Mouse (Mus musculus): ENCODE data around the gene BC049352. TPM values are rescaled to one million over a fixed set of nuclear protein-coding genes. Genes with fewer than 3 reads are reported as not detected.

BC049352 gene
- polyA plus RNA-seq, 1 experiment: 1.8 TPM

DNA sequence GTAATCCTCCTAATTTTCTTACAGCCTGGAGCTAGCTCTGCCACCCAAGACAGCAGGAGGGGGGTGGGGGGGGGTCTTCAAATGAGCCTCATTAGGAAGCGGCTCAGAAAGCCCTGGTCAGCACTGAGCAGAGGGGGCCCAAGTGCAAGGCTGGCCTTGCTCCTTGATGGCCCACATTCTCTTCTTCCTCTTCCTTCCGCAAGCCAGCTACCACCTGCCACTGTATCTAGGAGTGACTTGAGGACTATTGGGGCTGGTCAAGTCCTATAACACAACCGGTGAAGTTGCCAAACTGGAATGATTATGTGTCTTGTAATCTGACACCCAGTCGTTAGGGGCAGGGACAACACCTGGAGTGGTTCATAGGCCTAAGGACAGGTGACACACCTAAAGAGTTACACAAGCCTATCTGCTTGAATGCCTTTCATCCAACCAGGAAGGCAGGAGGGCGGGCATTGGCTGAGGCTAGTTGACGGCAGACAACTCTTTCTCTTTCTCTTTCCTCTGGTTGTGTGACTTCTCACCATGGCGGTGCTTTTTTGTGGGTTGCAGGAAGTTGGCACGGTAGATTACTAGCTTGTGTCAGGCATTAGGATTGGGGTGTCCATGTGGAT is 22.1 kb downstream of the BC049352 start, which contains the start of gene Tmprss4:
Gene Tmprss4 (minus strand): TSS at position 296 of the 614 bp plus-strand sequence.
- Histone ChIP-seq H3K27ac (ENCODE audit: insufficient read depth, low read length) (no peak within 1 kb of the TSS), H3K4me1 (ENCODE audit: control insufficient read depth, insufficient read depth, low read length) (no peaks in the 10 kb centered on the region), H3K4me3 (ENCODE audit: insufficient read depth, low read length) (no peak within 1 kb of the TSS)
- TF ChIP-seq POLR2A (IDR thresholded peaks at IDR 0.05; ENCODE audit: extremely low read depth, insufficient read depth, low read length) (no peak), CTCF (IDR thresholded peaks at IDR 0.05; ENCODE audit: extremely low read depth, insufficient read depth, low read length) (no peak)

DNA sequence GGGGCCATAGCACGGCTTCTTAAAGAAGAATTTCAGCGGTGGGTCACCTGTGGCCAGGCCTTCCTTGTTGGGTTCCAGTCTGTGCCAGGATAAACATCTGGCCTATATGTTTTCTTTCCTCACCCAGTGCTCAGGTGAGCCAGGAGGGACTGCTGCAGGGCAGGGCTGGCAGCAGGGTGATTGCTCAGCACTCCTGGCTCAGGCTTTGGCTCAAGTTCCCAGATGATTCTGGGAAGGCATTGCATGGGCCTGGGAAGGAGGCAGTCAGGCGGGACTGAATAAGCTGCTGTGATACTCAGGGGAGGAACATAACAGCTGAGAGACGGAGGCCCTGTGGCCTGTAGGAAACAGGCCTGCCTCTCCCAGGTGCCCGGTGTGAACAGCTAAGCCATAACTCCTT is 23.3 kb downstream of the BC049352 start:
- no peak overlapping the region for H3K4me3 ChIP-seq (ENCODE audit: insufficient read depth, low read length)
- TF ChIP-seq CTCF (IDR thresholded peaks at IDR 0.05; ENCODE audit: extremely low read depth, insufficient read depth, low read length) (no peak), POLR2A (IDR thresholded peaks at IDR 0.05; ENCODE audit: extremely low read depth, insufficient read depth, low read length) (no peak)
- H3K27ac ChIP-seq (ENCODE audit: insufficient read depth, low read length): no peak overlapping the region
- H3K4me1 ChIP-seq (ENCODE audit: control insufficient read depth, insufficient read depth, low read length): no peaks in the 10 kb centered on the region

DNA sequence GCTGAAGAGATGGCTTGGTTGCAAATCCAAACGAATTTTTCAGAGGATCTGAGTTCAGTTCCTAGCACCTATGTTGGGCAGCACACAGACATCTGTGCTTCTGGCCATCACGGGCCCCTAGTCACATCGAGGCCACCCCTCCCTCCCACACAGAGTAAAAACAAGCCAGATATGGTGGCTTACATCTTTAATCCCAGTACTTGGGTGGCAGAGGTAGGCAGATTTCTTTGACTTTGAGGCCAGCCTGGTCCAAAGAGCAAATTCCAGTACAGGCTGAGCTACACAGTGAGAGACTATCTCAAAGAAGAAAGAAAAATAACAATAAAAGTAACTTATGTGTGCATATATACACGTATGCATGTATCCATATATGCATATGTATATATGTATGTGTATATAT is 24.3 kb downstream of the BC049352 start:
- no peak overlapping the region for H3K27ac ChIP-seq (ENCODE audit: insufficient read depth, low read length)
- TF ChIP-seq POLR2A (IDR thresholded peaks at IDR 0.05; ENCODE audit: extremely low read depth, insufficient read depth, low read length): no peak
- no peak for TF ChIP-seq CTCF (IDR thresholded peaks at IDR 0.05; ENCODE audit: extremely low read depth, insufficient read depth, low read length)
- H3K4me1 ChIP-seq (ENCODE audit: control insufficient read depth, insufficient read depth, low read length): no peaks in the 10 kb centered on the region
- H3K4me3 ChIP-seq (ENCODE audit: insufficient read depth, low read length): no peak overlapping the region

GRCm38 (mm10) chr9:45207015-45207743 is 25.4 kb downstream of the BC049352 start:
- TF ChIP-seq CTCF (IDR thresholded peaks at IDR 0.05; ENCODE audit: extremely low read depth, insufficient read depth, low read length) (no peak), POLR2A (IDR thresholded peaks at IDR 0.05; ENCODE audit: extremely low read depth, insufficient read depth, low read length) (no peak)
- Histone ChIP-seq H3K27ac (ENCODE audit: insufficient read depth, low read length) (no peak overlapping the region), H3K4me3 (ENCODE audit: insufficient read depth, low read length) (no peak overlapping the region), H3K4me1 (ENCODE audit: control insufficient read depth, insufficient read depth, low read length) (no peaks in the 10 kb centered on the region)

- H3K27ac ChIP-seq (ENCODE audit: insufficient read depth, low read length): no peak overlapping the region
- no peaks in the 10 kb centered on the region for H3K4me1 ChIP-seq (ENCODE audit: control insufficient read depth, insufficient read depth, low read length)
- no peak overlapping the region for H3K4me3 ChIP-seq (ENCODE audit: insufficient read depth, low read length)
- TF ChIP-seq POLR2A (IDR thresholded peaks at IDR 0.05; ENCODE audit: extremely low read depth, insufficient read depth, low read length): no peak
- no peak for TF ChIP-seq CTCF (IDR thresholded peaks at IDR 0.05; ENCODE audit: extremely low read depth, insufficient read depth, low read length)
Measured at GRCm38 (mm10) chr9:45212001-45212400, 30.2 kb downstream of the BC049352 start.

DNA sequence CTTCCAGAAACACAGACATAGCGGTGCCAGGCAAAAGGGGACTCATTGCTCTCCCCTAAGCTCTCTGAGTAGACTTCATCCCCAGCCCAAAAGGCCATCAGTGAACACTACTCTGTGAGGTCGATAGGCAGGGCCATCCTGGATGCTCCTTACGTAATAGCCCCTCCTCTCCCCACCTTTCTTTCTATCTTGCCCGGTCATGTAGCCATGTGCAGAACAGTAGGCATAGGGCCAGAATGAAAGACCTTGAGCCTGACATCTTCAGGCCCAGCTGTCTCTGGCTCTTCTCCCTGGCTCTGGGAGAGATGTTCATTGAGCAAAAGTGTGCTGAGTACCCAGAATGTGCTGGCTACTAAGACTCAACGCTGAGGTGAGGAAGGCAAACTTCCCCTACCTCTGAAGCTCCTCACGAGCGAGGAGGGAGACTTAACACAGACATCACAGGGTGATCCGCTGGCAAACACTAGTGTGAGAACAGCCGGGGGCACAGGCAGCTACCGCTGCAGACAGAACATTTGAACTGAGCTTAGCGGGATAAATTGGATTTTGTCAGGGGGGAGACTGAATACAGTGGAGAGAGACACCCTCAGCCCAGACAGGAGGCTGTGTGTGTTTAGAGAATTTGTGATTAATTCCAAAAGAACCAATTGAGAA is 33.8 kb downstream of the BC049352 start:
- TF ChIP-seq CTCF (IDR thresholded peaks at IDR 0.05; ENCODE audit: extremely low read depth, insufficient read depth, low read length) (no peak), POLR2A (IDR thresholded peaks at IDR 0.05; ENCODE audit: extremely low read depth, insufficient read depth, low read length) (no peak)
- H3K27ac ChIP-seq (ENCODE audit: insufficient read depth, low read length): no peak overlapping the region
- no peak overlapping the region for H3K4me3 ChIP-seq (ENCODE audit: insufficient read depth, low read length)
- no peaks in the 10 kb centered on the region for H3K4me1 ChIP-seq (ENCODE audit: control insufficient read depth, insufficient read depth, low read length)

DNA sequence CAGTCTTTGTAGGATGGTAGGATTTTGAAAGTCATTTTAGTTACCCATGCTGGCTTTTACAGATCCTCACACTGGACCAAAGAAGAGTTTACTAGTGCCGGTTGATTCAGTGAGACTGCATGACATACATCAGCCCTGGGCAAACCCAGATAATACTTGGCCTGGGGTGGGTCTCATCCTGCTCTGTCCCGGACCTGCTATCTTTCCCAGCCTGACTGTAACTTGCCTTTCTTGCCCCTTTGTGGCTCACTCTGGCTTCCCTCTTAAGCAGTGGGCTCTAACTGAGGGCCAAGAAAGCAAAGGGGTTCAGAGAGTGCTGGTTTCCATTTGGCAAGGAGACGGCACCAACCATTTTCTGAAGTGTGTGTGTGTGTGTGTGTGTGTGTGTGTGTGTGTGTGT is 37.8 kb downstream of the BC049352 start:
- Histone ChIP-seq H3K4me3 (ENCODE audit: insufficient read depth, low read length) (no peak overlapping the region), H3K27ac (ENCODE audit: insufficient read depth, low read length) (no peak overlapping the region), H3K4me1 (ENCODE audit: control insufficient read depth, insufficient read depth, low read length) (no peaks in the 10 kb centered on the region)
- no peak for TF ChIP-seq CTCF (IDR thresholded peaks at IDR 0.05; ENCODE audit: extremely low read depth, insufficient read depth, low read length)
- no peak for TF ChIP-seq POLR2A (IDR thresholded peaks at IDR 0.05; ENCODE audit: extremely low read depth, insufficient read depth, low read length)

GRCm38 (mm10) chr9:45221567-45221966 is 39.8 kb downstream of the BC049352 start:
- TF ChIP-seq POLR2A (IDR thresholded peaks at IDR 0.05; ENCODE audit: extremely low read depth, insufficient read depth, low read length) (no peak), CTCF (IDR thresholded peaks at IDR 0.05; ENCODE audit: extremely low read depth, insufficient read depth, low read length) (peak; percentile 92)
- Histone ChIP-seq H3K4me1 (ENCODE audit: control insufficient read depth, insufficient read depth, low read length) (no peaks in the 10 kb centered on the region), H3K4me3 (ENCODE audit: insufficient read depth, low read length) (no peak overlapping the region), H3K27ac (ENCODE audit: insufficient read depth, low read length) (no peak overlapping the region)

DNA sequence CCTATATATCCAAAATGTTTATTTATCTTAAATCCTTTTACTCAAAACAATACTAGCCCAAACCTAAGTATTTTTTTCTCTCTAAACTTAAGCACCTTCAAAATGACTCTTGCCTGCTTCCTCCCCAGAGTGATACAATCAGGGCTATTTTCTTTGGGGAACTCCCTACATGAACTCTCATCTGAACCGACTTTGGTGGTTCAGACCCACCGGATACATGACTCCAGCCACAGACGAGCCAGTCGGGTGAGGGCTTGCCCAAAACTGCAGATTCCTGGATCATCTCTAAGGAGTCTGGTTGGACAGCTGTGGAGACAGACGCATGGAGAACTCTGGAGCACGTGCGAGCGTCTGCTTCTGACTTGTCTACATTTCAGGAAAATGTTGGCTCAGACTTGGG is 47.6 kb downstream of the BC049352 start:
- TF ChIP-seq CTCF (IDR thresholded peaks at IDR 0.05; ENCODE audit: extremely low read depth, insufficient read depth, low read length): no peak
- TF ChIP-seq POLR2A (IDR thresholded peaks at IDR 0.05; ENCODE audit: extremely low read depth, insufficient read depth, low read length): no peak
- no peak overlapping the region for H3K27ac ChIP-seq (ENCODE audit: insufficient read depth, low read length)
- no peaks in the 10 kb centered on the region for H3K4me1 ChIP-seq (ENCODE audit: control insufficient read depth, insufficient read depth, low read length)
- H3K4me3 ChIP-seq (ENCODE audit: insufficient read depth, low read length): no peak overlapping the region

All from cortical plate, adult 2 months (tissue).